Mouse (Mus musculus) stomach, embryonic 14.5 days (tissue): ENCODE measurements around the gene Mrpl38. TPM values are rescaled to one million over a fixed set of nuclear protein-coding genes. Genes with fewer than 3 reads are reported as not detected.
A peak's percentile ranks its signal among the peaks of the same experiment; 100 is the strongest.
"Not testable (repeated sequence)": the region's sequence is repeated elsewhere in the genome, so short reads cannot be mapped to it uniquely, and the experiment has no call there.

Experiments used
- ATAC-seq: fragments of 200-750 bp; cut with Nextera tagmentation; 2 replicates; pipeline ENCODE4 v1.8.0; 2017; ENCODE audit warnings: low read depth, moderate TSS enrichment; ENCODE audit not compliant: insufficient number of reproducible peaks, insufficient read depth, low FRiP score
- H3K27ac ChIP-seq: fragments of 300-500 bp; sonication (generic); 2 replicates; pipeline ENCODE4 v1.5.1; 2014; ENCODE audit warnings: mild to moderate bottlenecking, low read length, moderate library complexity, mixed read lengths
- H3K27me3 ChIP-seq: fragments of 300-500 bp; sonication (generic); 2 replicates; pipeline ENCODE4 v1.6.1; 2014; ENCODE audit warnings: low read length, control low read depth, mixed read lengths; ENCODE audit not compliant: control insufficient read depth, insufficient read depth
- H3K36me3 ChIP-seq: fragments of 300-500 bp; sonication (generic); 2 replicates; pipeline ENCODE4 v1.6.1; 2014; ENCODE audit warnings: mild to moderate bottlenecking, control low read depth, low read length, moderate library complexity, mixed read lengths; ENCODE audit not compliant: control insufficient read depth, insufficient read depth
- H3K4me1 ChIP-seq: fragments of 300-500 bp; sonication (generic); 2 replicates; pipeline ENCODE4 v1.6.1; 2014; ENCODE audit warnings: low read length, control low read depth, mixed read lengths; ENCODE audit not compliant: control insufficient read depth, insufficient read depth
- H3K4me2 ChIP-seq: fragments of 300-500 bp; sonication (generic); replicated peaks from 2 replicates; pipeline ENCODE4 v1.6.1; 2014; ENCODE audit warnings: low read depth, low read length, control low read depth
- H3K4me3 ChIP-seq: fragments of 300-500 bp; sonication (generic); 2 replicates; pipeline ENCODE4 v1.5.1; 2014; ENCODE audit warnings: low read depth, low read length, control low read depth
- H3K9ac ChIP-seq: fragments of 300-500 bp; sonication (generic); replicated peaks from 2 replicates; pipeline ENCODE4 v1.6.1; 2014; ENCODE audit warnings: low read depth, mild to moderate bottlenecking, control low read depth, low read length, moderate library complexity, mixed read lengths
- H3K9me3 ChIP-seq: fragments of 300-500 bp; sonication (generic); 2 replicates; pipeline ENCODE4 v1.6.1; 2016; ENCODE audit warnings: low read depth, low read length, control low read depth; ENCODE audit not compliant: control insufficient read depth
- WGBS: fragments of 180-500 bp; shearing (Covaris S2); extraction: QIAGEN DNeasy Blood & Tissue Kit; methylation state at CpG from one replicate; pipeline ENCODE4 v1.1.7; 2014; 5-methylcytosine and 5-hydroxymethylcytosine counted together
- polyA plus RNA-seq: library from polyadenylated mRNA; unstranded; fragments of >200 nt; fragmentation: Nextera tagmentation; extraction: Ambion mirVana; gene quantifications from 2 replicates; pipeline ENCODE4 v1.2.1, GENCODE M21; 2014

The Mrpl38 gene
- polyA plus RNA-seq, 1 experiment from 2014 or later: 94.2 TPM

DNA sequence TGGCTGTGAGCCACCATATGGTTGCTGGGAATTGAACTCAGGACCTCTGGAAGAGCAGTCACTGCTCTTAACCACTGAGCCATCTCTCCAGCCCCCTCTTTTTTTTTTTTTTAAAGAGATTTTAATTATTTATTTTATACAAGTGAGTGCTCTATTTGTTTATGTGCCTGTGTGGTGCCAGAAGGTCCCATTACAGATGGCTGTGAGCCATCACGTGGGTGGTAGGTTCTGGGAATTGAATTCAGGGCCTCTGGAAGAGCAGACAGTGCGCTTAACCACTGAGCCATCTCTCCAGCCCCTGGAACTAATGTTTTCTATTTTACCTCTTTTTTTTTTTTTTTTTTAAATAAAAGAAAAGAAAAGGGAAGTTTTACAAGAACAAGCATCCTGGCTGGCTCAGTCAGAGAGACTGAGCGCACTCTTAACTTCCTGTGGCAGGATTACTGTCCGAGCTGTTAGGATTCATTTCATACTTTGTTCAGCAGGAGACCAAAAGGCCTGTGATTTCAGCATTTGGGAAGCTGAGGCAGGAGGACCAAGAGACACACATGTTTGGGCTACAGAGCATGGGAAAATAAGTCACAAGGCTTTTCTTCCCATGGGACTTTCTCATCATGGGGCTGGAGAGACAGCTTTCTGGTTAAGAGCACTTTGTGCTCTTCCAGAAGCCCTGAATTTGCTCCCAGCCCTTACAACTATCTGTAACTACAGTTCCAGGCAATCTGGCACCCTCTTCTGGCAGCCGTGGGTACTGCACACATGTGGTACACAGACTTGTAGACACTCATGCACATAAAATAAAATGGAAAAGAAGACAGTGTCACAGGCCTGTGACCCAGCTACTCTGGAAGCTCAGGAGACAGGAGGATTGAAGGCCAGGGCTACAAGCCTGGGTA lies 42.2 kb downstream of the Mrpl38 start:
- H3K27me3 ChIP-seq: no peaks in the 10 kb centered on the region
- H3K9me3 ChIP-seq: no peaks in the 10 kb centered on the region
- no peak overlapping the region for H3K4me3 ChIP-seq
- 87% methylated on average over 5 of the region's 5 CpGs for WGBS
- H3K4me1 ChIP-seq: peaks cover 24% of the 10 kb centered on the region
- H3K9ac ChIP-seq: no peak overlapping the region
- no peaks in the 10 kb centered on the region for H3K36me3 ChIP-seq
- no peak for ATAC-seq
- no peak overlapping the region for H3K4me2 ChIP-seq
- no peak overlapping the region for H3K27ac ChIP-seq

DNA sequence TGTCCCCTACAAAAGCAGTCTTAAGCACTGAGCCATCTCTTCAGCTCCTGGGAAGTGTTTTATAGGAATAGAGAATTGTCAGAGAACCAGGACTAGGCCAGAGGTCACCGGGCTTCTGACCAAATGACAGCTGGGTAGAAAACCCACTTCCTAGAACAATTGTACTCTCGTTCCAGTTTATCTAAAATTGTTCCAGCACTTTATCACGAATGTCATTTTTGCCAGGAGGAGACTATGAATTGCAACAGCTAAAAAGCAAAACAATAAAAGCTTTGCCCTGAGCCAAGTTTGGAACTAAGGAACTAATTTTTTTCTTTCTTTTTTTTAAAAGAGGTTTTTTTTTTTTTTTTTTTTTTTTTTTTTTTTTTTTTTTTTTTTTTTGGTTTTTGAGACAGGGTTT lies 43.1 kb downstream of the Mrpl38 start:
- Histone ChIP-seq H3K4me3 (no peak overlapping the region), H3K4me1 (peaks cover 15% of the 10 kb centered on the region), H3K9ac (no peak overlapping the region), H3K36me3 (no peaks in the 10 kb centered on the region), H3K27me3 (no peaks in the 10 kb centered on the region), H3K4me2 (no peak overlapping the region), H3K27ac (no peak overlapping the region), H3K9me3 (no peaks in the 10 kb centered on the region)
- ATAC-seq: no peak
- WGBS: 73% methylated on average over 3 of the region's 3 CpGs

DNA sequence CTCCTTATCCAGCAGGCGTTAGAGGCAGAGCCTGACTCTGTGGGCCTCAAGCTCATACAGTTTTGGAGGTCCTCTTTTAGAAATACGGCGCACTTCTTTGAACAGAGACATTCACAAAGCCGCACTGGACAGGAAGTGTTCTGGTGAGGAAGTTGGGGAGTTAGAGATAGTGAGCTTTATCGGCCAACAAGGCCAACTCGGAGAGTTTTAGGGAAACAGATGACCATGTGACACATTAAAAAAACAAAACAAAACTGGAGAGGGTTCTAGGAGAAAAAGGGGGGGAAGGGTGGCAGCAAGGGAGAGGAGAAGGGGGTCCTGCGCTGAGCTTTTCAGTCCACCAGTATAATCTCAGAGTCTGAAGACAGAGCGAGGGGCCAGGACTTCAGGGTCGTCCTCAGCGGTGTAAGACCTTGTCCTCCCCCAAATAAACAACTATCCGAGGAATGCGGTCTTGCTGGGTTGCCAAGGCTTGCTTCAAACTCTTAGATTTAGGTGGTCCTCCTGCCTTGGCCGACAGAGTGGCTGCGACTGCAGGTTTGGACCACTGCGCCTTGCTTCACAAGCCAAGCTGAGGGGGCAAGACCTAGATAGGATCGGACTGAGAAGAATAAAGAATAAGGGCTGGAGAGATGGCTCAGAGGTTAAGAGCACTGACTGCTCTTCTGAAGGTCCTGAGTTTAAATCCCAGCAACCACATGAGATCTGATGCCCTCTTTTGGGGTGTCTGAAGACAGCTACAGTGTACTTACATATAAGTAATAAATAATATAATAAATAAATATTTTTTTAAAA lies 44.7 kb downstream of the Mrpl38 start:
- ATAC-seq: no peak
- H3K27ac ChIP-seq: no peak overlapping the region
- no peaks in the 10 kb centered on the region for H3K36me3 ChIP-seq
- no peak overlapping the region for H3K9ac ChIP-seq
- H3K4me1 ChIP-seq: peaks cover under 1% of the 10 kb centered on the region; the same call in 1 of the 2 replicates
- H3K4me2 ChIP-seq: no peak overlapping the region
- no peaks in the 10 kb centered on the region for H3K9me3 ChIP-seq
- H3K4me3 ChIP-seq: no peak overlapping the region
- WGBS: 41% methylated on average over 16 of the region's 16 CpGs
- no peaks in the 10 kb centered on the region for H3K27me3 ChIP-seq

DNA sequence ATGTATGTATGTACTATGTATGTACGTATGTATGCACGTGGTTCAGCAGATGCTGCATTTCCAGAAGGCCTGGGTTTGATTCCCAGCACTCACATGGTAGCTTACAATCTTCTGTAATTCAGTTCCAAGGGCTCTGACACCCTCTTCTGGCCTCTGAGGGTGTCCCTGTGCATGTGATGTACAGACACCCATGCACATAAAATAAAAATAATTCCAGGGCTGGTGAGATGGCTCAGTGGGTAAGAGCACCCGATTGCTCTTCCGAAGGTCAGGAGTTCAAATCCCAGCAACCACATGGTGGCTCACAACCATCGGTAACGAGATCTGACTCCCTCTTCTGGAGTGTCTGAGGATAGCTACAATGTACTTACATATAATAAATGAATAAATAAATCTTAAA lies 45.7 kb downstream of the Mrpl38 start:
- H3K9ac ChIP-seq, H3K27me3 ChIP-seq, ATAC-seq, H3K4me1 ChIP-seq, H3K36me3 ChIP-seq, H3K4me2 ChIP-seq, H3K27ac ChIP-seq, H3K4me3 ChIP-seq, H3K9me3 ChIP-seq: not testable (repeated sequence)
- 86% methylated on average over 6 of the region's 6 CpGs for WGBS

DNA sequence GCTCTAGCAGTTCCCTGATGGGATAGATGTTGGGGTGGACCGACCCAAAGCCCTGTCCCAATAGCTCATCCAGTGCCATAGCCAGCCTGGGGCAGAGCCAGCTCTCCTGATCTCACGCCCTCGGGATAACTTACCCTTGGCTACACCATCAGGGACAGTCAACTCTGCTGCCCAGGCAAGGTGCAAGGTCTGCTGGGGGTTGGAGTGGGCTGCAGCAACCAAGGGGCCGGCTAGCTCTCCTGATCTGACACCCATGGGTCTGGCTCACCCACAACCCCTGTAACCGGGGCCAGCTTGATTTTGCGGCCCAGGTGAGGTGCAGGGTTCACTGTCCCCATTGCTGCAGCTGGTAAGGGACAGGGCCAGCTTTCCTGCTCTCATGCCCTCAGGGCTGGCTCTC lies 47.1 kb downstream of the Mrpl38 start:
- H3K27ac ChIP-seq: no peak overlapping the region
- no peak overlapping the region for H3K4me2 ChIP-seq
- peaks cover 4% of the 10 kb centered on the region; the same call in 1 of the 2 replicates for H3K4me1 ChIP-seq
- 89% methylated on average over 6 of the region's 6 CpGs for WGBS
- no peak overlapping the region for H3K4me3 ChIP-seq
- no peak overlapping the region for H3K9ac ChIP-seq
- H3K9me3 ChIP-seq: no peaks in the 10 kb centered on the region
- H3K36me3 ChIP-seq: no peaks in the 10 kb centered on the region
- no peak for ATAC-seq
- no peaks in the 10 kb centered on the region for H3K27me3 ChIP-seq

DNA sequence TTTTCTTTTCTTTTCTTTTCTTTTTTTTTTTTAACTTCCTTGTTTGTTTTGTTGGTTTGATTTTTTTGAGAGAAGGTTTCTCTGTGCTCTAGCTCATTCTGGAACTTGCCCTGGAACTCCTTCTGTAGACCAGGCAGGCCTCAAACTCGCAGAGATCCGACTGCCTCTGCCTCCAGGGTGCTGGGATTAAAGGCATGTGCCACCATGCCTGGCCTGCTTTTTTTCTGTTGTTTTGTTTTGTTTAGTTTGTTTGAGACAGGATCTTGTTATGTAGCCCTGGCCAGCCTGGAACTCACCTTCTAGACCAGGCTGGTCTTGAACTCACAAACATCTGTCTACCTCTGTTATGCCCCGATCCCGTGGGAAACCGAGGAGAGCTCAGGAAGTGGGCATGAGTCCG lies 49.1 kb downstream of the Mrpl38 start:
- 87% methylated on average over 6 of the region's 6 CpGs for WGBS
- H3K36me3 ChIP-seq: no peaks in the 10 kb centered on the region; the same call in 1 of the 2 replicates
- H3K4me2 ChIP-seq: no peak overlapping the region
- no peak overlapping the region for H3K27ac ChIP-seq
- H3K9me3 ChIP-seq: no peaks in the 10 kb centered on the region
- H3K27me3 ChIP-seq: no peaks in the 10 kb centered on the region
- no peak overlapping the region for H3K9ac ChIP-seq
- no peak for ATAC-seq
- no peak overlapping the region for H3K4me3 ChIP-seq
- peaks cover 9% of the 10 kb centered on the region; the same call in 1 of the 2 replicates for H3K4me1 ChIP-seq

DNA sequence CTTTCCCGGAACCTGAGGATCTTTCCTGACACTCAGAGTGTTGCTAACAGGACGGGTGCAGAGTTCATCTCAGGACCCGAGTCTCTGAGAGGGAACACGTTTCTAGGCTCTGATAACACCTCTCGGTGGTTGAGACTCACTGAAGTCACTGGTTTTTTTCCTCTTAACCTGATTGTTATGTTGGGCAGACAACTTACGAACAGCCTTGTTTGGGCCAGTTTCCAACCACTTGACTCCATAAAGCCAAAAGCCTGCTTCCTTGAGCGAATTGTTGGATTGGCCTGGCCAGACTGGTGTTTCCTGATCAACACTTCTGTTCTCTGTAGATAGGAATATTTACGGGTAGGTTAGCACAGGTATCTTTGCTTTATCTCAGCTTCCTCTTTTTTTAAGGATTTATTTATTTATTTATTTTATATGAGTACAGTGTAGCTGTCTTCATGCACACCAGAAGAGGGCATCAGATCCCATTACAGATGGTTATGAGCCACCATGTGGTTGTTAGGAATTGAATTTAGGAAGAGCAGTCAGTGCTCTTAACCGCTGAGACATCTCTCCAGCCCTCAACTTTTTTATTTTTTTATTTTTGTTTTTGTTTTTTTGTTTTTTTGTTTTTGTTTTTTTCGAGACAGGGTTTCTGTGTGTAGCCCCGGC lies 49.8 kb downstream of the Mrpl38 start:
- no peaks in the 10 kb centered on the region for H3K9me3 ChIP-seq
- 81% methylated on average over 11 of the region's 11 CpGs for WGBS
- H3K27ac ChIP-seq: no peak overlapping the region
- no peak for ATAC-seq
- no peak overlapping the region for H3K4me3 ChIP-seq
- no peak overlapping the region for H3K4me2 ChIP-seq
- peaks cover 3% of the 10 kb centered on the region; the same call in 1 of the 2 replicates for H3K36me3 ChIP-seq
- H3K27me3 ChIP-seq: no peaks in the 10 kb centered on the region
- H3K4me1 ChIP-seq: peaks cover 9% of the 10 kb centered on the region; the same call in 1 of the 2 replicates
- no peak overlapping the region for H3K9ac ChIP-seq

DNA sequence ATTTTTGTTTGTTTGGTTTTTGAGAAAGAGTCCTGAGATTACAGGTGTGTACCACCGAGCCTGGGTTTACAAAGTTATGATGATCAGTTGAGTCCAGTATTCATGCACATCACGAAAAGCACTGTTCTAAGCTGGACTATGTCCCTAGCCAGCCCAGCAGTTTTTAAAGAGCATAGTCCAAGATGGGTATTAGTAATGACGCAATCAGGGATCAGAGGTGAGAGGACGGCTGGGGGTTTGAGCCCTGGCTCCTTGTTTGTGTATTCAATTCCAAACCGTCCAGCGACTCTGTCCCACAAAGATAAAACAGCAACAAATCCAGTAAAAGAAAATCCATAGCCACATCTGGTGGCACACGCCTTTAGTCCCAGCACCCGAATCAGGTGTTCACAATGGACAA lies 50.5 kb downstream of the Mrpl38 start:
- H3K4me1 ChIP-seq: peaks cover 9% of the 10 kb centered on the region; the same call in 1 of the 2 replicates
- H3K9ac ChIP-seq: no peak overlapping the region
- ATAC-seq: no peak
- H3K4me3 ChIP-seq: peak overlapping the region; percentile 43; the same call in 1 of the 2 replicates
- peak overlapping the region; percentile 35; the same call in 1 of the 2 replicates for H3K27ac ChIP-seq
- 74% methylated on average over 8 of the region's 8 CpGs for WGBS
- H3K4me2 ChIP-seq: peak overlapping the region; percentile 48
- no peaks in the 10 kb centered on the region for H3K27me3 ChIP-seq
- peaks cover 10% of the 10 kb centered on the region for H3K36me3 ChIP-seq
- H3K9me3 ChIP-seq: no peaks in the 10 kb centered on the region
